Mouse (Mus musculus) hematopoietic multipotent progenitor cell, adult 10-12 weeks (in vitro differentiated cells): ENCODE measurements around the gene Dbx1. TPM values are rescaled to one million over a fixed set of nuclear protein-coding genes. Genes with fewer than 3 reads are reported as not detected.

Experiments used
- polyA plus RNA-seq: library from polyadenylated mRNA; stranded (reverse); fragments of >175 nt; gene quantifications from 2 replicates; pipeline ENCODE4 v1.2.3, GENCODE M21; 2012; ENCODE audit warnings: low replicate concordance

The Dbx1 gene
- not detected in 2 replicates for polyA plus RNA-seq

GRCm38 (mm10) chr7:49636491-49637115, at the start of gene Dbx1:
Gene Dbx1, minus strand, starts transcription at chr7:49636849.

Other genes starting within 250 kb of the Dbx1 start
- 6.1 and 8.1 TPM in 2 replicates for gene Htatip2, start 122.3 kb upstream of the Dbx1 start, polyA plus RNA-seq
- gene Prmt3, start 141.5 kb upstream of the Dbx1 start, polyA plus RNA-seq: 57.0 and 69.4 TPM in 2 replicates